Comparison of ENCODE assay signal across 7 mouse cellular contexts in genomic region chr7:142285130-142285835, GRCm38 (mm10). TPM values are rescaled to one million over a fixed set of nuclear protein-coding genes. Genes with fewer than 3 reads are reported as not detected.
DNase-seq lines count a peak whose midpoint lies in the region; ATAC-seq and TF ChIP-seq lines count a peak whose summit lies in the region.

No protein-coding gene starts in this region.

- no peak overlapping the region for H3K4me3 ChIP-seq in kidney, adult 2 months (ENCODE audit: insufficient read depth, low read depth, low read length)
- peak overlapping the region; percentile 49 for H3K4me3 ChIP-seq in myocyte

- no peaks in the 10 kb centered on the region for H3K4me1 ChIP-seq in kidney, adult 2 months (ENCODE audit: control insufficient read depth, insufficient read depth, low read length)

- no peaks in the 10 kb centered on the region for H3K27me3 ChIP-seq in kidney, adult 2 months (replicated peaks; ENCODE audit: control insufficient read depth, insufficient read depth, low read length)
- H3K27me3 ChIP-seq in myocyte (ENCODE audit: control insufficient read depth, insufficient read depth, insufficient read length) = no peaks in the 10 kb centered on the region

- peak; percentile 28 for DNase-seq in adrenal gland, postnatal 25 days
- DNase-seq in cerebellum, postnatal 10 days = peak; percentile 65 to 66
- peak; percentile 46 for DNase-seq in kidney, adult 2 months
- peak; percentile 5 for DNase-seq in liver
- peak; percentile 17 to 30 for DNase-seq in urinary bladder, postnatal 36 days (ENCODE audit: low spot score in 2 of 2)

- peak; percentile 57; the same call in 1 of the 2 replicates for TF ChIP-seq CTCF in kidney, adult 2 months (conservative IDR thresholded peaks at IDR 0.05; ENCODE audit: insufficient read depth, insufficient read length, low read depth, low read length)

- TF ChIP-seq POLR2A in kidney, adult 2 months (IDR thresholded peaks at IDR 0.05; ENCODE audit: low read depth, low read length) = no peak
- no peak for TF ChIP-seq POLR2A in myocyte (IDR thresholded peaks at IDR 0.05; ENCODE audit: insufficient read length, low read depth)

- H3K36me3 ChIP-seq in kidney, adult 2 months (ENCODE audit: control insufficient read depth, insufficient read depth, low read length) = no peaks in the 10 kb centered on the region
- H3K36me3 ChIP-seq in myocyte (ENCODE audit: control insufficient read depth, insufficient read depth) = no peaks in the 10 kb centered on the region

- H3K4me2 ChIP-seq in myocyte (ENCODE audit: low read depth) = peak overlapping the region; percentile 99

- WGBS in kidney, adult 2 months = 21% methylated on average over 23 of the region's 23 CpGs

- no peaks in the 10 kb centered on the region for H3K79me2 ChIP-seq in myocyte (ENCODE audit: control insufficient read depth, insufficient read depth)

- ATAC-seq in granulocyte monocyte progenitor cell, adult 5-6 weeks (replicated peaks; ENCODE audit: poor library complexity, severe bottlenecking) = peak; percentile 45; the same call in 1 of the 2 replicates

- H3ac ChIP-seq in myocyte (ENCODE audit: control insufficient read depth, insufficient read length) = no peak overlapping the region

- no peak overlapping the region for H3K27ac ChIP-seq in kidney, adult 2 months (ENCODE audit: insufficient read depth, low read depth, low read length)

TF ChIP-seq in myocyte, 11 proteins besides CTCF, POLR2A, EP300 and RAD21:
- TF ChIP-seq SRF (IDR thresholded peaks at IDR 0.05; ENCODE audit: control insufficient read depth, insufficient read length, low read depth) (no peak), POLR2AphosphoS2 (IDR thresholded peaks at IDR 0.05; ENCODE audit: insufficient read length, low read depth) (no peak), MYOD1 (IDR thresholded peaks at IDR 0.05; ENCODE audit: control insufficient read depth in 1 of 3, insufficient read length in 2 of 3, low read depth in 2 of 3) (no peak), E2F4 (IDR thresholded peaks at IDR 0.05; ENCODE audit: insufficient read depth) (no peak), USF1 (IDR thresholded peaks at IDR 0.05; ENCODE audit: low read depth) (no peak), REST (IDR thresholded peaks at IDR 0.05; ENCODE audit: insufficient read depth, insufficient read length) (no peak), TCF3 (IDR thresholded peaks at IDR 0.05; ENCODE audit: insufficient read length, low read depth) (no peak), TCF12 (IDR thresholded peaks at IDR 0.05; ENCODE audit: insufficient read depth, poor library complexity, severe bottlenecking) (no peak), MYOG (IDR thresholded peaks at IDR 0.05; ENCODE audit: control insufficient read depth in 1 of 3, insufficient read depth in 1 of 3, insufficient read length in 2 of 3, low read depth in 2 of 3) (no peak), CEBPB (IDR thresholded peaks at IDR 0.05; ENCODE audit: insufficient read depth, poor library complexity, severe bottlenecking) (no peak), MAX (IDR thresholded peaks at IDR 0.05; ENCODE audit: low read depth) (no peak)

RNA-seq across cellular contexts. Expression of gene Gm4559, which starts 11.1 kb away (rescaled TPM):
- total RNA-seq in adrenal gland, postnatal 25 days (2021) = not detected in 2 replicates
- total RNA-seq in granulocyte monocyte progenitor cell, adult 5-6 weeks (2014; fragmentation: Nextera tagmentation) = not detected in 2 replicates
- not detected in 2 replicates for total RNA-seq in granulocyte monocyte progenitor cell, adult 5-6 weeks (2017)
- not detected in 2 replicates for polyA plus RNA-seq in kidney, adult 2 months (2012; rRNA removed)
- polyA plus RNA-seq in myocyte (2012; fragmentation: generic; extraction: Trizol) = not detected

RNA-seq across cellular contexts. Expression of gene Krtap5-1, which starts 11.6 kb away (rescaled TPM):
- total RNA-seq in adrenal gland, postnatal 25 days (2021) = not detected in 2 replicates
- not detected in 2 replicates for total RNA-seq in granulocyte monocyte progenitor cell, adult 5-6 weeks (2014; fragmentation: Nextera tagmentation)
- total RNA-seq in granulocyte monocyte progenitor cell, adult 5-6 weeks (2017) = not detected in 2 replicates
- not detected in 2 replicates for polyA plus RNA-seq in kidney, adult 2 months (2012; rRNA removed)
- not detected for polyA plus RNA-seq in myocyte (2012; fragmentation: generic; extraction: Trizol)

RNA-seq across cellular contexts. Expression of gene Krtap5-4, which starts 18.1 kb away (rescaled TPM):
- total RNA-seq in adrenal gland, postnatal 25 days (2021) = not detected in 2 replicates
- total RNA-seq in granulocyte monocyte progenitor cell, adult 5-6 weeks (2014; fragmentation: Nextera tagmentation) = not detected in 2 replicates
- not detected in 2 replicates for total RNA-seq in granulocyte monocyte progenitor cell, adult 5-6 weeks (2017)
- not detected in 2 replicates for polyA plus RNA-seq in kidney, adult 2 months (2012; rRNA removed)
- polyA plus RNA-seq in myocyte (2012; fragmentation: generic; extraction: Trizol) = not detected

RNA-seq across cellular contexts. Expression of gene Gm2431, which starts 27.1 kb away (rescaled TPM):
- not detected in 2 replicates for total RNA-seq in adrenal gland, postnatal 25 days (2021)
- total RNA-seq in granulocyte monocyte progenitor cell, adult 5-6 weeks (2014; fragmentation: Nextera tagmentation) = not detected in 2 replicates
- not detected in 2 replicates for total RNA-seq in granulocyte monocyte progenitor cell, adult 5-6 weeks (2017)
- polyA plus RNA-seq in kidney, adult 2 months (2012; rRNA removed) = not detected in 2 replicates
- not detected for polyA plus RNA-seq in myocyte (2012; fragmentation: generic; extraction: Trizol)

RNA-seq across cellular contexts. Expression of gene Gm40460, which starts 44.4 kb away (rescaled TPM):
- not detected in 2 replicates for total RNA-seq in adrenal gland, postnatal 25 days (2021)
- not detected in 2 replicates for total RNA-seq in granulocyte monocyte progenitor cell, adult 5-6 weeks (2014; fragmentation: Nextera tagmentation)
- total RNA-seq in granulocyte monocyte progenitor cell, adult 5-6 weeks (2017) = not detected in 2 replicates
- polyA plus RNA-seq in kidney, adult 2 months (2012; rRNA removed) = not detected in 2 replicates
- not detected for polyA plus RNA-seq in myocyte (2012; fragmentation: generic; extraction: Trizol)

Comparison
In these comparisons a context has a peak if more than half of its experiments do, and no peak if none do; other contexts are left out.
1. DNase-seq: peak in every context shown above with its lines; median percentile 66 in cerebellum, postnatal 10 days; 46 in kidney, adult 2 months; 28 in adrenal gland, postnatal 25 days; 24 in urinary bladder, postnatal 36 days; 5 in liver.